Mouse (Mus musculus) embryonic fibroblast, embryonic 13.5 days (primary cell): ENCODE data around the gene Ncor2.

Experiments
- CTCF ChIP-seq: IDR thresholded peaks from 2 replicates; pipeline ENCODE4 v1.5.1; 2011; ENCODE audit warnings: mild to moderate bottlenecking, control low read depth, low read length, moderate library complexity, borderline replicate concordance; ENCODE audit not compliant: insufficient read depth
- POLR2A ChIP-seq: IDR thresholded peaks from 2 replicates; pipeline ENCODE4 v1.6.1; 2011; ENCODE audit warnings: low read depth, mild to moderate bottlenecking, control low read depth, low read length, moderate library complexity

DNA sequence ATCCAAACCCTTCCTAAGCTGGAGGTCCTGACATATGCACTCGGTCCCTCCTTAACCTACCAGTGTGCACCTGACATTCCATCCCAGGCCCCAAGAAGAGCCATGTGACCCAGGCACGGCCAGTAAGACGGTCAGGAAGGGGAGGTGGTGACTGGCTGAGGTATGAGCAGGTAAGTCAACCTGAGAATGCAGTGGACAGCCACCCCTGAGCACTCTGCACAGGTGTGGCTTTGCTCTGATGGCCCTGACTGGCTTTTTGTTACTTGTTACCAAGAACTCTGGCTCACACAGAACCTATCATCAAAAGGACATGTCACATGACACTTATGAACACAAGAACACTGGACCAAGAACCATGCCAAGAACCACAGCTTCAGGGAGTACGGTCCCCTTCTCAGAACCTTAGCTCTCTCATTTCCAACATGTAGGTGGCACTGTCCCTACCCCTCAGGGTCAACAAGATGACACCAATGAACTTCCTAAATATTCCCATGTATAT lies 53.0 kb downstream of the Ncor2 start:
- TF ChIP-seq POLR2A = no peak
- TF ChIP-seq CTCF = no peak
